Mouse (Mus musculus): ENCODE measurements around the gene Shisa9. TPM values are rescaled to one million over a fixed set of nuclear protein-coding genes. Genes with fewer than 3 reads are reported as not detected.

Gene Shisa9
- polyA plus RNA-seq, 1 experiment, result 2.9 TPM

DNA sequence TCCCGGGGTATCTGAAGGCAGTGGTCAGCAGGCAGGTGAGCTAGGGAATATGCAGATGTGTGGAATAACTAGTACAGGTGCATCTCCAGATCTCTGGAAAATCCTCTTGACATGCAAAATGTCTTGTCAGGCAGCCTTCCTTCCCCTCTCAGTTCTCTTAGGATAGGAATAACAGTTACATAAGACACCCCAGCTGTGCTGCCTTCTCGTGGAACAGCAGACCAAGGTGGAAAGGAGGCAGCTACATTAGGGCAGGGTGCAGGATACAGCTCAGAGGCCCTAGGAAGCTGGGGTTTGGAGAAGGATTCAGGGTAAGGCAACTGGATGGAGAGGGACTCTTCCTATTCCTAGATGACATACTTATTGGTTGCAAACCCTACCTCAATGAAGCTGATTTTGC lies 111.5 kb downstream of the Shisa9 start:
- Histone ChIP-seq H3K4me3 (ENCODE audit: insufficient read depth, low read length) (no peak overlapping the region), H3K4me1 (ENCODE audit: control insufficient read depth, insufficient read depth, low read length) (peaks cover 27% of the 10 kb centered on the region), H3K27ac (ENCODE audit: insufficient read depth, low read depth, low read length) (no peak overlapping the region)
- TF ChIP-seq CTCF (IDR thresholded peaks at IDR 0.05; ENCODE audit: low read depth, low read length), result no peak
- no peak for TF ChIP-seq POLR2A (IDR thresholded peaks at IDR 0.05; ENCODE audit: borderline replicate concordance, low read depth, low read length)

DNA sequence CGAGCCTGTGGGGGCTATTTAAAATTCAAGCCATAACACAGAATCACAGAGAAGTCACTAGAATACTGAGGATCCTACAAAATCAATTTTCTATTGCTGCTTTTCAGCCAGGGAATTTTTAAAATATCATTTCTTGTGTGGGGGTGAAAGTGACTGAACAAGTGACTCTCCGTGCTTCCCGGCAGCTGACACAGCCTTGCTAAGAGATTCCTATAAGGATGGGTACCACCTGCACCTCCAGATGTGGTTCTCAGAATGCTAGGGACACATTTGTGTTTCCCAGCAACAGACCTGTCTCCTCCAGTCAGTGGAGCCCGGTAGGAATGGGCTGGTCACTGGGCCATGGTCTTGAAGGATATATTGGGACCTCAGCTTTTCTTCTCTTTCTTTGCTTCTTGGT lies 124.5 kb downstream of the Shisa9 start:
- no peak for TF ChIP-seq POLR2A (IDR thresholded peaks at IDR 0.05; ENCODE audit: borderline replicate concordance, low read depth, low read length)
- no peak for TF ChIP-seq CTCF (IDR thresholded peaks at IDR 0.05; ENCODE audit: low read depth, low read length)
- H3K4me1 ChIP-seq (ENCODE audit: control insufficient read depth, insufficient read depth, low read length), result no peaks in the 10 kb centered on the region
- no peak overlapping the region for H3K4me3 ChIP-seq (ENCODE audit: insufficient read depth, low read length)
- no peak overlapping the region for H3K27ac ChIP-seq (ENCODE audit: insufficient read depth, low read depth, low read length)

DNA sequence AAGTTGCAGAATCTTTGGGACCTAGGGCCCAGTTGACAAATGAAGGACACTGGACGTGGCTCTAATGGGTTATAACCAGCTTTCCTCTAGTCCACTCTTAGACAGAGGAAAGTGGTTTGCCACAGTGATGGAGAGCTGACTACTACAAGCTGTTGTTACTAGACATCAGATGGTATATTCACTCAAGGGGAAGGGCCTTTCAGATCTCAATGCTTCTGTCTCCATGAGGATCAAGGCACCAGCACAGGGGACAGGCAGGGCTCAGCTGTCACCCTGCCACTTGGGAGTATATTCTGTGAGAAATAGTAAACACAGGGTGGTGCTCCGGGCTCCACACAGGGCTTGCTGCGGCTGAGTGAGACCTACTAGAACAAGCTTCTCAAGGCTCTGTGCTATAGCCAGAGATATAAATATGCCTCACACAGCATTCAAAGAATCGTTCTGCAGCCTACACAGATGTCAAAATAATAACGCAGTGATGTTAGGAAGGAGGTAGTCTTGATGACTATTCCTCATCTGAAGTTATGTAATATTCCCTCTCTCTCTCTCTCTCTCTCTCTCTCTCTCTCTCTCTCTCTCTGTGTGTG lies 127.0 kb downstream of the Shisa9 start:
- Histone ChIP-seq H3K4me3 (ENCODE audit: insufficient read depth, low read length) (no peak overlapping the region), H3K27ac (ENCODE audit: insufficient read depth, low read depth, low read length) (no peak overlapping the region), H3K4me1 (ENCODE audit: control insufficient read depth, insufficient read depth, low read length) (peaks cover 12% of the 10 kb centered on the region)
- TF ChIP-seq POLR2A (IDR thresholded peaks at IDR 0.05; ENCODE audit: borderline replicate concordance, low read depth, low read length) (no peak), CTCF (IDR thresholded peaks at IDR 0.05; ENCODE audit: low read depth, low read length) (no peak)

DNA sequence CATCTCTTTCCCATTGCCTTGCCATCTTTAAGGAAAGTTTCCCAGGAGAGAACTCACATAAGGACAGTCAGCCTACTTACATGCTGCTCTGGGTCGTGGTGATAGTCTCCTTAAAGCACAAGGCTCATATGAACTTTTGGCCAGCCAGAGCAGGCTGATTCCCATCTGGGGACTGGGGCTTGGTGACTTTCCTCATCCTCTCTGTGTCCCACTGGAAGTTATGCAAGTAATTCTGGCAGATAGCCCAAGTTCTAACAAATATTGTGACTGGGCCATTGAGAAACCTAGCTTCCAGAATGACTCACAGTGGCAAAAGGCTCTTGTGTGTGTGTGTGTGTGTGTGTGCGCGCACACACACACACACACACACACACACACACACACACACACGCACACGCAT lies 130.5 kb downstream of the Shisa9 start:
- H3K4me1 ChIP-seq (ENCODE audit: control insufficient read depth, insufficient read depth, low read length), result peaks cover 12% of the 10 kb centered on the region
- no peak overlapping the region for H3K4me3 ChIP-seq (ENCODE audit: insufficient read depth, low read length)
- no peak overlapping the region for H3K27ac ChIP-seq (ENCODE audit: insufficient read depth, low read depth, low read length)
- TF ChIP-seq POLR2A (IDR thresholded peaks at IDR 0.05; ENCODE audit: borderline replicate concordance, low read depth, low read length) (no peak), CTCF (IDR thresholded peaks at IDR 0.05; ENCODE audit: low read depth, low read length) (no peak)

DNA sequence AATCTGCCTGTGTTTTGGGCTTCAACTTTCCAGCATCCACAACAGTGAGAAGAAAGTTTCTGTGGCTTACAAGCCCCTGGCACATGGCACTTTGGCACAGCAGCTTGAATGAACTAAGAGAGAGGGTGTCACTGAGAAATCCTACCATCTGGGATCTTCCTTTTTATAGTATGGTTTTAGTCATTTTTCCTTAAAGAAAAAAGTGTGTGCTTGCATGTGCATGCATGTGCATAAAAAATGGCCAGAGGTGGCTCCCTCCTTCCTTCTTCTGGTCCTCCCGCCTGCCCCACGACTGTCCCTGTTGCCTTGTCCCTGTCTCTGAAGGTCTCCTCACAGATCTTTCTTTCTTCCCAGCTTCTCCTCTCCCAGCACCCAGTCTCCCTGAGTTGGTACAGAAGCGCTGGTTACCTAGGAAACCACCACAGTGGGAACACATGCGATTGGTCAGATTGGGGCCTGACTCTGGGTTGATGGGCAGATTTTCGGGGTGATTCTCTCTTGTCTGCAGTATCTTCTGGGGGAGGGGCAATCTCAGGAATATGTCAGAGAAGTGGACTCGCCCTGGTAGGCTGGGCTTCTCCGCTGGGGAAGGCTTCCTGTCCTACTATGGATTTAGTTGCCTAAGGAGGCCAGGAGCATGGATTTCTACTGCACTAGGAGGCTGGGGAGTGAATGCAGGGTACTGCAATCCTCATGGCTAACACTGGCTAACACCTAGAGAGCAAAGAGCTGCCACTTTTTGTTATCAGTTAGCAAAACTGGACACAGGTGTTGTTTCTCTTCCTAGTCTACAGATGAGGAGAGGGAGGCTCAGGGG lies 131.3 kb downstream of the Shisa9 start:
- Histone ChIP-seq H3K4me1 (ENCODE audit: control insufficient read depth, insufficient read depth, low read length) (peaks cover 12% of the 10 kb centered on the region), H3K4me3 (ENCODE audit: insufficient read depth, low read length) (no peak overlapping the region), H3K27ac (ENCODE audit: insufficient read depth, low read depth, low read length) (no peak overlapping the region)
- TF ChIP-seq CTCF (IDR thresholded peaks at IDR 0.05; ENCODE audit: low read depth, low read length) (no peak), POLR2A (IDR thresholded peaks at IDR 0.05; ENCODE audit: borderline replicate concordance, low read depth, low read length) (no peak)

DNA sequence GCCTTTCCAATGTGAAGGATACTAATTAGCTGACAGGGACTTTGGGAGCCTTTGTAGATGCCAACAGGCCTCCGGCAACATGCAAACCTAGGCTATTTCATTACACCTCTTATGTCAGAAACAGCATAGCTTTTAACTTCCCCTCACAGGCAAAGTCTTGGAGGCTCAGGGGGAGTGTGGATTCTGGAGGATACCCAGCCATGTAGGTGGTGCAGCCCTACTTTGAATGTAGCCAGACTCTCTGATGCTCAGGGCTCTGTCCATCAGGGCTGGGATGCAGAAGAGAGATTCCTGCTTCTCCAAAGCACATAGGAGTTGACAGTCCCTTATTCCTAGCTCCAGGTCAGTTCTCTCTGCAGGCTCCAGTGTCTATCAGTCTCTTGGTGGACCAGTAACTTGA lies 133.0 kb downstream of the Shisa9 start:
- Histone ChIP-seq H3K27ac (ENCODE audit: insufficient read depth, low read depth, low read length) (no peak overlapping the region), H3K4me3 (ENCODE audit: insufficient read depth, low read length) (no peak overlapping the region), H3K4me1 (ENCODE audit: control insufficient read depth, insufficient read depth, low read length) (peaks cover 12% of the 10 kb centered on the region)
- TF ChIP-seq CTCF (IDR thresholded peaks at IDR 0.05; ENCODE audit: low read depth, low read length) (no peak), POLR2A (IDR thresholded peaks at IDR 0.05; ENCODE audit: borderline replicate concordance, low read depth, low read length) (no peak)

DNA sequence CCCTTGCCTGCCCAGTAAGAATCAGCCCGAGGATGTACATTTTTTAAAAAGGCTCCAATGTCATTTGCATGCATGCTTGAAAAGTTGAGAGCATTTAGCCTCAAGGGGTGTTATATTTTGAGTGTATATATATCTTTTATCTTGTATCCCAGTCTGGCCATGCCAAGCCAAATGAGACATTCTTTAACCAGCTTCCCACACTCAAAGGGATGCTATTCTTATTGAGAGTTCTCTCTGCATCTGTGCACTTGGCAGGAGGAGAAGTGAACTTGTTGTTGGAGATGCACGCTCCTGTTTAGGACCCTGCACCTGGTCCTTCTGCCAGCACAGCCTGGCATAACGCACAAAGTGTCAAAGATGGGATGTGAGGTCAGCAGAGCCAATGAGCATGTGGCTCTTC lies 135.6 kb downstream of the Shisa9 start:
- TF ChIP-seq POLR2A (IDR thresholded peaks at IDR 0.05; ENCODE audit: borderline replicate concordance, low read depth, low read length) (no peak), CTCF (IDR thresholded peaks at IDR 0.05; ENCODE audit: low read depth, low read length) (no peak)
- Histone ChIP-seq H3K27ac (ENCODE audit: insufficient read depth, low read depth, low read length) (no peak overlapping the region), H3K4me3 (ENCODE audit: insufficient read depth, low read length) (no peak overlapping the region), H3K4me1 (ENCODE audit: control insufficient read depth, insufficient read depth, low read length) (peaks cover 5% of the 10 kb centered on the region)

DNA sequence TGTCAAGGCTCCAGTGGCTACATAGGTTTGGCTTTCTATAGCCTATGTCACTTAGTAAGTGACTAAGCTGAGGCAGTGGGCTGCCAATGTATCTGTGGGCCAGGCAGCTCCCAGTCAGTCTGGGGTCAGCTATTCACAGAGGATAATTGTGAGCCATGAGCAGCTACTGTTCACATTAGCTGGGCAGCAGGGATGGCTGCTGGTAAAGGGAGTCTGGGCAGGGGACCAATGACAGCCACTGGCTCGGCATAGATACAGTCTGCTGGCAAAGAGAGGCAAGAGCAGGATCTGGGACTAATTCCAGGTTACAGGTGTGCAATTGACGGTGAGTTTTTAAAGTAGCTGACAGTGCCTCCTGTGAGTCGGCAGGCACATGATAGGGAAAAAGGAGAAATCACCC lies 145.9 kb downstream of the Shisa9 start:
- Histone ChIP-seq H3K4me1 (ENCODE audit: control insufficient read depth, insufficient read depth, low read length) (peaks cover 5% of the 10 kb centered on the region), H3K27ac (ENCODE audit: insufficient read depth, low read depth, low read length) (no peak overlapping the region), H3K4me3 (ENCODE audit: insufficient read depth, low read length) (no peak overlapping the region)
- TF ChIP-seq CTCF (IDR thresholded peaks at IDR 0.05; ENCODE audit: low read depth, low read length) (no peak), POLR2A (IDR thresholded peaks at IDR 0.05; ENCODE audit: borderline replicate concordance, low read depth, low read length) (no peak)

DNA sequence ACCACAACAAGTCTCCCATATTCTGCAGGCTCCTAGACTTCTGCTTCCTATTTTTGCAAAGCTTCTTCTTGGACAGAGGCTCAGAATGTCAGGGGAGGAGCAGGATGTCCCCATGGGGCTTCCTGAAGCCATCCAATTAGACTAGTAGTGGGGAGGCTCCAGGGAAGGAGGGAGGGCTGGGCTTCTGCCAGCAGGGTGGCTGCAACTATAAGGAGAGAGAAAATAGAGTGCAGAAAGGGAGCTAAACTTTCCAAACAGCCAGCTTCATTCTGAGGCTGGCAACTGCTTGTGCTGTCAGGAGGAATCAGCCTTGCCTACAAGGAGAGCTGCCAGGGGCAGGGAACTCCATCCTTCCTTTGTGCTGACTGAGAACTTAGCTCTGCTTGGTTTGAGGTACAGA lies 162.8 kb downstream of the Shisa9 start:
- Histone ChIP-seq H3K4me1 (ENCODE audit: control insufficient read depth, insufficient read depth, low read length) (peaks cover 9% of the 10 kb centered on the region; the same call in 1 of the 2 replicates), H3K4me3 (ENCODE audit: insufficient read depth, low read length) (no peak overlapping the region), H3K27ac (ENCODE audit: insufficient read depth, low read depth, low read length) (no peak overlapping the region)
- no peak for TF ChIP-seq POLR2A (IDR thresholded peaks at IDR 0.05; ENCODE audit: borderline replicate concordance, low read depth, low read length)
- no peak for TF ChIP-seq CTCF (IDR thresholded peaks at IDR 0.05; ENCODE audit: low read depth, low read length)

DNA sequence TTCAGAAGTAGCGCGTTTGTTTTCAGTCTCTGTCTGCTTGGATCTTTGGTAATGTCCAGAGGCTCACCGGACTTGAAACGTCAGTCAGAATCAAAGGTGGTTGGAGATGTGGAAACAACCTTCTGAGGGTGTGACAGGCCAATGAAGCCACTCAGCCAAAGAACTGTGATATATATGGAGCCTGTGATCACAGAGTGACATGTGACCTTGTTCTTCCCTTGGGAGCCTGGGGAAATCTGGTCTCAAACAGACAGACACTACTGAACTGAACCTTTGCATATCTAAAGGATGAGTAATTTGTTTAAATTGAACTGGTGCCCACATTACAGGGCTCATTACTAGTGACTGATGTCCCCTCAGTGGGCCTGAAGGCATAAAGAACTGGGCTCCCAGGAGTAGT lies 168.1 kb downstream of the Shisa9 start:
- Histone ChIP-seq H3K4me1 (ENCODE audit: control insufficient read depth, insufficient read depth, low read length) (peaks cover 2% of the 10 kb centered on the region; the same call in 1 of the 2 replicates), H3K4me3 (ENCODE audit: insufficient read depth, low read length) (no peak overlapping the region), H3K27ac (ENCODE audit: insufficient read depth, low read depth, low read length) (no peak overlapping the region)
- TF ChIP-seq POLR2A (IDR thresholded peaks at IDR 0.05; ENCODE audit: borderline replicate concordance, low read depth, low read length), result no peak
